Mouse (Mus musculus) hindbrain, embryonic 16.5 days (tissue): Measurements from ENCODE around the gene Gm10563. TPM values are rescaled to one million over a fixed set of nuclear protein-coding genes. Genes with fewer than 3 reads are reported as not detected.
"Not testable (repeated sequence)": the region's sequence is repeated elsewhere in the genome, so short reads cannot be mapped to it uniquely, and the experiment has no call there.

Source experiments
- ATAC-seq: fragments of 200-750 bp; cut with Nextera tagmentation; 2 replicates; pipeline ENCODE4 v1.8.0; 2017; ENCODE audit warnings: moderate TSS enrichment, moderate library complexity
- H3K27ac ChIP-seq: fragments of 300-500 bp; sonication (generic); 2 replicates; pipeline ENCODE4 v1.5.1; 2014; ENCODE audit warnings: low read depth, mild to moderate bottlenecking, control low read depth, low read length, moderate library complexity
- H3K27me3 ChIP-seq: fragments of 300-500 bp; sonication (generic); replicated peaks from 2 replicates; pipeline ENCODE4 v1.6.1; 2014; ENCODE audit warnings: low read length; ENCODE audit not compliant: control insufficient read depth, insufficient read depth
- H3K36me3 ChIP-seq: fragments of 300-500 bp; sonication (generic); 2 replicates; pipeline ENCODE4 v1.6.1; 2014; ENCODE audit warnings: mild to moderate bottlenecking, low read length, moderate library complexity, mixed read lengths; ENCODE audit not compliant: control insufficient read depth, insufficient read depth
- H3K4me1 ChIP-seq: fragments of 300-500 bp; sonication (generic); 2 replicates; pipeline ENCODE4 v1.6.1; 2014; ENCODE audit warnings: low read depth, low read length; ENCODE audit not compliant: control insufficient read depth, insufficient read depth
- H3K4me2 ChIP-seq: fragments of 300-500 bp; sonication (generic); 2 replicates; pipeline ENCODE4 v1.6.1; 2014; ENCODE audit warnings: mild to moderate bottlenecking, low read length, control low read depth, moderate library complexity
- H3K4me3 ChIP-seq: fragments of 300-500 bp; sonication (generic); 2 replicates; pipeline ENCODE4 v1.5.1; 2014; ENCODE audit warnings: mild to moderate bottlenecking, low read length, control low read depth, moderate library complexity
- H3K9ac ChIP-seq: fragments of 300-500 bp; sonication (generic); 2 replicates; pipeline ENCODE4 v1.6.1; 2014; ENCODE audit warnings: low read depth, mild to moderate bottlenecking, control low read depth, low read length, moderate library complexity
- H3K9me3 ChIP-seq: fragments of 300-500 bp; sonication (generic); 2 replicates; pipeline ENCODE4 v1.6.1; 2014; ENCODE audit warnings: mild to moderate bottlenecking, low read length, moderate library complexity; ENCODE audit not compliant: control insufficient read depth
- WGBS: fragments of 180-500 bp; shearing (Covaris S2); extraction: QIAGEN DNeasy Blood & Tissue Kit; methylation state at CpG from one replicate; pipeline ENCODE4 v1.1.7; 2014; 5-methylcytosine and 5-hydroxymethylcytosine counted together
- polyA plus RNA-seq: library from polyadenylated mRNA; unstranded; fragments of >200 nt; fragmentation: Nextera tagmentation; extraction: Ambion mirVana; gene quantifications from 2 replicates; pipeline ENCODE4 v1.2.1, GENCODE M21; 2015

Gm10563 gene
- polyA plus RNA-seq, 1 experiment from 2014 or later: not detected

- Histone ChIP-seq H3K27me3 (0 out of 2 replicates have a peak, but pooled peaks cover 2% of the 10 kb centered on the region), H3K36me3 (no peaks in the 10 kb centered on the region), H3K9ac (no peak overlapping the region), H3K27ac (no peak overlapping the region), H3K4me3 (no peak overlapping the region), H3K9me3 (no peaks in the 10 kb centered on the region), H3K4me2 (no peak overlapping the region), H3K4me1 (peaks cover 6% of the 10 kb centered on the region)
- WGBS: 65% methylated on average over 2 of the region's 2 CpGs
- no peak for ATAC-seq
Measured at GRCm38 (mm10) chr4:155672082-155672481, 26.9 kb upstream of the Gm10563 start.

- not testable (repeated sequence) for H3K4me2 ChIP-seq, H3K9ac ChIP-seq, ATAC-seq, H3K27ac ChIP-seq, H3K4me1 ChIP-seq, H3K4me3 ChIP-seq, H3K36me3 ChIP-seq, H3K9me3 ChIP-seq, H3K27me3 ChIP-seq
- 56% methylated on average over 4 of the region's 4 CpGs for WGBS
Measured at GRCm38 (mm10) chr4:155670236-155670635, 25.0 kb upstream of the Gm10563 start.

- Histone ChIP-seq H3K27ac (no peak overlapping the region; the same call in 1 of the 2 replicates), H3K4me2 (peak overlapping the region; percentile 52), H3K9ac (peak overlapping the region; percentile 2; the same call in 1 of the 2 replicates), H3K4me1 (peaks cover 6% of the 10 kb centered on the region), H3K36me3 (0 out of 2 replicates have a peak, but pooled peaks cover 2% of the 10 kb centered on the region), H3K9me3 (no peaks in the 10 kb centered on the region), H3K4me3 (peak overlapping the region; percentile 92), H3K27me3 (0 out of 2 replicates have a peak, but pooled peaks cover 2% of the 10 kb centered on the region)
- ATAC-seq: peak; percentile 1; the same call in 1 of the 2 replicates
- 2% methylated on average over 8 of the region's 8 CpGs for WGBS
Measured at GRCm38 (mm10) chr4:155669598-155670075, 24.4 kb upstream of the Gm10563 start.

DNA sequence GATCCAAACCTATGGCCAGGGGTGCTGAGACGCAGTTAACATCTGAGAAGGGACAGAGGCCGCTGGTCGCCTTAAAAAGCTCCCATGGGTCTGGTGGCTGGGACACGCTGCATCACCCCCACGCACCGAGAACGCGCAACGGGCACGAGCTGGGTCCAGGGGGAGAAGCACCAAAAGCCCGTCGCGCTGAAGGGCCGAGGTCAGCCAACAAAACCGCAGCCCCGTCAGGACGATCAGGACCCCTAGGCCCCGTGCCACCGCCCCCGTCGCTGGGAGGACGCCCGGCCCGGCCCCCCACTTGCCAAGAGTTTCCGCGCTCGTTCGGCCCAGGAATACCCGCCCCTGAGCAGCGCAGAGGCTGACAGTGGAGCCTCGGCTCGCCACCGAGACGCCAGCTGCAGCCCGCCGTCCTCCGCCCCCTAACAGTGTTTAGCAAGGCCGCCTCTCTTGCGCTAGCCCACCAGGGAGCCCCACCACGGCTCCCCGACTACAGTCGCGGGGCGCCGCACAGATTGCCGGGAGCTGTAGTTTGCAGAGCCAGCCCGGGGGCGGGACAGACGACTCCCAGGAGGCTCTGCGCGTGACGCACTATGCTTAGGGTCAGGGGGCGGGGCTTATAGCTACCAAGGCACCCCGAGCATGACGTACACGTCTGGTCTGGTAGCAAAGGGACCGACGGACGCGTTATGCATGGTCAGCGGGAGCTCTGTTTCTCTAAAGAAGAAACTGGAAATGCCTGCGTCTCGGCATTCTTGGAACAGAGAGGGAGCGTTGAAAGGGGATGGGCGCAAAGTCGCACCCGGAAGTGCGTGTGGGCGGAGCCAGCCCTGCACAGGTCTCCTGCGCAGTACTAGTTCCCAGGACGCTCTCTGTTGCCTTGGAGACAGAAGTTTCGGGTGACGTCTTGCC, 23.7 kb upstream of the Gm10563 start, which contains the start of gene Mib2:
TSS of gene Mib2 (minus strand) at position 510 of the 909 bp plus-strand sequence.
- peak within 1 kb of the TSS; percentile 92 for H3K4me3 ChIP-seq
- peak; percentile 99 for ATAC-seq
- WGBS: under 1% methylated on average over 73 of the region's 73 CpGs
- H3K27ac ChIP-seq: peak within 1 kb of the TSS; percentile 89
- H3K27me3 ChIP-seq: no peaks in the 10 kb centered on the region
- peak within 1 kb of the TSS; percentile 66 for H3K4me2 ChIP-seq
- peaks cover 6% of the 10 kb centered on the region for H3K4me1 ChIP-seq
- no peaks in the 10 kb centered on the region for H3K9me3 ChIP-seq
- H3K9ac ChIP-seq: peak within 1 kb of the TSS; percentile 89
- 0 out of 2 replicates have a peak, but pooled peaks cover 4% of the 10 kb centered on the region for H3K36me3 ChIP-seq

- no peak overlapping the region for H3K4me2 ChIP-seq
- no peak overlapping the region for H3K4me3 ChIP-seq
- no peak overlapping the region for H3K9ac ChIP-seq
- H3K4me1 ChIP-seq: peaks cover 6% of the 10 kb centered on the region
- peaks cover 6% of the 10 kb centered on the region; the same call in 1 of the 2 replicates for H3K36me3 ChIP-seq
- H3K27me3 ChIP-seq: no peaks in the 10 kb centered on the region
- no peak for ATAC-seq
- no peaks in the 10 kb centered on the region for H3K9me3 ChIP-seq
- no peak overlapping the region for H3K27ac ChIP-seq
Measured at GRCm38 (mm10) chr4:155666903-155667302, 21.7 kb upstream of the Gm10563 start.

DNA sequence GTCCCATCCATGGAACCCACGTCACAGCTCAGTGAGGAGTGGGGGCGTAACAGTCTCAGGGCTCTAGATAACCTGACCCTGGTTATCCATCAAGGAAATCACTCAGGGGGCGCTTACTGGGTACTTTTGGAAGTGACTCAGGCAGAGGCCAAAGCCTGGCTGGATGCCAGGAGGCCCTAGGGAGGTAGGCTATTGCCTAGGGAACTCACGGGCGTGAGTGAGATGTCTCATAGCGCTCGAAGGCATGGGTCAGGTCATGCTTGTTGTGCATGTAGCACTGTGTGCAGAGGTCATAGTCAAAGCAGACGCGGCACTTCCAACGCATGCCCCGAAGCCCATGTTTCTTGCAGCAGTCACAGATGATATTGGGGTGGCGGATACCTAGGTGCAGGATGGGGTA, 15.4 kb upstream of the Gm10563 start:
- Histone ChIP-seq H3K4me3 (no peak overlapping the region), H3K4me2 (no peak overlapping the region), H3K9me3 (no peaks in the 10 kb centered on the region), H3K9ac (no peak overlapping the region), H3K27ac (no peak overlapping the region), H3K36me3 (peaks cover 23% of the 10 kb centered on the region), H3K4me1 (no peaks in the 10 kb centered on the region), H3K27me3 (peaks cover 13% of the 10 kb centered on the region)
- WGBS: 83% methylated on average over 12 of the region's 12 CpGs
- ATAC-seq: no peak

DNA sequence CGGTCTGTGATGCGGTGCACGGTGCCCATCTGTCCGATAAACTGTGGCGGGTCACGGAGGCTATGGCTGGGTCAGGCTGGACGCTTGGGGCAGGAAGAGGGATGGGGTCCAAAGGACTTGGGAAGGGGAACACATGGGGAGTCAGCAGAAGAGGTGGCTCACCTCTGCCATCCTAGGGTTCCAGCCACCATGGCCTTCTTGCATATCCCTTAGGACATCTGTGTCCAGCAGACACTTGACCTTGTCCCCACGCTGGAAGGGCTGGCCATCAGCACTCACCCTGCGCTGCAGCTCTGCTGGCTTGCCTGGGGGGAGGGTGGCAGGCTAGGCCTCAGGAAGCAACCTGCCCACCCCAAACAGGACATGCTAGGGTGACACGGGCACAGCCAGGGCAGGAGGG, 13.8 kb upstream of the Gm10563 start:
- no peak for ATAC-seq
- Histone ChIP-seq H3K9me3 (no peaks in the 10 kb centered on the region), H3K27ac (no peak overlapping the region), H3K9ac (no peak overlapping the region), H3K4me2 (no peak overlapping the region), H3K4me3 (no peak overlapping the region), H3K4me1 (peaks cover 11% of the 10 kb centered on the region), H3K36me3 (peaks cover 21% of the 10 kb centered on the region), H3K27me3 (peaks cover 29% of the 10 kb centered on the region)
- 88% methylated on average over 10 of the region's 10 CpGs for WGBS

DNA sequence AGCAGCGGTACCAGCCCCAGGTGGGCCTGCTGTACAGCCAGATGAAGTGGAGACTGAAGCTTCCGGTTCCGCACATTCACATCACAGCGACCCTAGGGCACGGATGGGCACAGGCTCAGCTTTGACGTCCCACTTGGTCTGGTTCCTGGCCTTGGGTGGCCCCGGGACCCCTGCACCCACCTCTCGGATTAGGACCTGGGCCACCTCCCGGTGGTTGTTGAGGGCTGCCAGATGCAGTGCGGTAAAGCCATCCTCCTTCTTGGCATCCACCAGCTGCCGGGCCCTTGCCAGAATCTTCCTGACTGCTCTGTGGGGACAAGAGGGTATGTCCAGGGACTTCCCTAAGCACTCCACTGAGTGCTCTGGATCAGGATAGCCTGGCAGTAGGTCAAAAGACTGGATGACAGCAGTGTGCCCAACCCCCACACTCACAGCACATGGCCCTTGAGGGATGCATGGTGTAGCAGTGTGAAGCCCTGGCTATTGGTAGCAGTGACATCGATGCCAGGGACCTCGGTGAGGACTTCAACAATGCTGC, 11.1 kb upstream of the Gm10563 start:
- no peak overlapping the region for H3K4me3 ChIP-seq
- H3K9me3 ChIP-seq: no peaks in the 10 kb centered on the region
- ATAC-seq: no peak
- H3K36me3 ChIP-seq: peaks cover 22% of the 10 kb centered on the region
- 88% methylated on average over 13 of the region's 13 CpGs for WGBS
- peaks cover 27% of the 10 kb centered on the region for H3K4me1 ChIP-seq
- H3K27ac ChIP-seq: no peak overlapping the region
- H3K27me3 ChIP-seq: peaks cover 44% of the 10 kb centered on the region
- no peak overlapping the region for H3K4me2 ChIP-seq
- H3K9ac ChIP-seq: no peak overlapping the region
